Mouse (Mus musculus): Measurements from ENCODE around the gene Ppp1r3d.

DNA sequence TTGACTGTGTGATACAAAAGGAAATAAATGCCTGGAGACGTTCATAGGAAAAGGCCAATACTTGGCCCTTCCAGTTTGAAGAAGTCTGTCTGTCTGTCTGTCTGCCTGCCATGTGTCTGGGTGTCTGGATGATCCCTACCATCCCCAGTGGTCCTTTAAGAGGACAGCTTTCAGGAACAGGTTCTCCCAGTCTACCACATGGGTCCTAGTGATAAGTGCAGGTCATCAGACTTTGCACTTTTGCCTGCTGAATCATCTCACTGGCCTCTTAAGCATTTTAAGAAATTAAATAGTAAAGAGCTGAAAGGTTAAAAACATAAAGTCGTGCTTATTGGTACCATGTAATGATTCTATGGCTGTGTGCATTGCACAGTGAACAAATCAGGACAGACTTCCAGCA lies 19.2 kb upstream of the Ppp1r3d start:
- no peak for TF ChIP-seq CTCF (IDR thresholded peaks at IDR 0.05; ENCODE audit: control insufficient read depth, insufficient read depth, insufficient read length)
- TF ChIP-seq MYOD1 (IDR thresholded peaks at IDR 0.05; ENCODE audit: control insufficient read depth, insufficient read length, low read depth): no peak
- TF ChIP-seq CEBPB (IDR thresholded peaks at IDR 0.05; ENCODE audit: low read depth): no peak

Data from C2C12 (cell line).